Mouse (Mus musculus) forebrain, embryonic 15.5 days (tissue): ENCODE measurements around the gene Tmem242. TPM values are rescaled to one million over a fixed set of nuclear protein-coding genes. Genes with fewer than 3 reads are reported as not detected.

Experiments
- ATAC-seq: fragments of 200-750 bp; cut with Nextera tagmentation; replicated peaks from 2 replicates; pipeline ENCODE4 v1.8.0; 2017; ENCODE audit warnings: mild to moderate bottlenecking, moderate TSS enrichment, moderate library complexity
- H3K27ac ChIP-seq: fragments of 300-500 bp; sonication (generic); replicated peaks from 2 replicates; pipeline ENCODE4 v1.5.1; 2015; ENCODE audit warnings: mild to moderate bottlenecking, inconsistent platforms
- H3K27me3 ChIP-seq: fragments of 300-500 bp; sonication (generic); 2 replicates; pipeline ENCODE4 v1.6.1; 2015; ENCODE audit warnings: inconsistent platforms
- H3K36me3 ChIP-seq: fragments of 300-500 bp; sonication (generic); 2 replicates; pipeline ENCODE4 v1.6.1; 2015; ENCODE audit warnings: mild to moderate bottlenecking, inconsistent platforms
- H3K4me1 ChIP-seq: fragments of 300-500 bp; sonication (generic); 2 replicates; pipeline ENCODE4 v1.6.1; 2015; ENCODE audit warnings: inconsistent platforms
- H3K4me2 ChIP-seq: fragments of 300-500 bp; sonication (generic); replicated peaks from 2 replicates; pipeline ENCODE4 v1.6.1; 2015; ENCODE audit warnings: mild to moderate bottlenecking, inconsistent platforms
- H3K4me3 ChIP-seq: fragments of 300-500 bp; sonication (generic); 2 replicates; pipeline ENCODE4 v1.5.1; 2015; ENCODE audit warnings: mild to moderate bottlenecking, inconsistent platforms
- H3K9ac ChIP-seq: fragments of 300-500 bp; sonication (generic); replicated peaks from 2 replicates; pipeline ENCODE4 v1.6.1; 2015; ENCODE audit warnings: mild to moderate bottlenecking, inconsistent platforms
- H3K9me3 ChIP-seq: fragments of 300-500 bp; sonication (generic); 2 replicates; pipeline ENCODE4 v1.6.1; 2016; ENCODE audit warnings: inconsistent platforms
- WGBS: fragments of 180-500 bp; shearing (Covaris S2); methylation state at CpG from one replicate; pipeline ENCODE4 v1.1.7; 2015; ENCODE audit warnings: mixed read lengths; 5-methylcytosine and 5-hydroxymethylcytosine counted together
- polyA plus RNA-seq: library from polyadenylated mRNA; unstranded; fragments of >200 nt; fragmentation: Nextera tagmentation; extraction: Ambion mirVana; gene quantifications from 2 replicates; pipeline ENCODE4 v1.2.1, GENCODE M21; 2015

The Tmem242 gene
- polyA plus RNA-seq = 98.6 and 98.9 TPM in 2 replicates

DNA sequence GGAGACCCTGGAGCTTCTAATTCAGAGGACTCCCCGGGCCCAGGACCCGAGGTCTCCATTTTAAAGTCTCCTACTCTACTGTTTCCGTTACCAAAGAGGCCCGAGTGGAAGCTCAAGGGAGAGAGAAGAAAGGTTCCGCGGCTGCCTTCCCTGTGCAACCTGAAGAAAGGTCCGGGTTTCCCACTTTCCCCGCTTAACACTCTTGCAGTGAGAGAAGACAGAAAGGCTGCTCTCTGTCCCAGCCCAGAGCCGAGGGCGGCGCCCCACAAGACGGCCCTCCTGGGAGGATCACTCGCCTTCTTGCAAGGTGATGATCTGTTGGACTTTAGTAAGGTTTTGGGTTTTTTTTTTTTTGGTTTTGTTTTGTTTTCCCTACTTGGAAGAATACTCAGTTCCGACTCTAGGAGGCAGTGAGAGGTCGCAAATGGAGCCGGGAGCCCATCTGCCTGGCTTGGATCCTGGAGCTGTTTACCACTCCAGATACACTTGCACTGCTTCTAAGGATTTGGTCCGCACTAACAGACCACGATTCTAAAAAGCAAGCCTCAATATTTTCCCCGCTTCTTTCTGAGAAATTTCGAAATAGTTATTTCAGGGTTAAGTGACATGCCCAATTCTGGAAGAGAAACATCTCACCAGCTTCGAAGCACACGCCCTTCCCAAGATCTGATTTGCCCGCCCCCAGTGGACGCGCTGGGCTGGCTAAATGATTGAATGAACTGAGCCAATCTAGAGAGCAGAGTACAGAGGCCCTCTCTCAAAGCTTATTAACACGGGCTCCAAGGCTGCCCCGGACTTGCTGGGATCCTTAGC is at the start of gene Tmem242:
Tmem242 (minus strand) TSS at position 101 of the 813 bp plus-strand sequence.
- no peaks in the 10 kb centered on the region for H3K36me3 ChIP-seq
- H3K9ac ChIP-seq = peak within 1 kb of the TSS; percentile 71
- under 1% methylated on average over 27 of the region's 27 CpGs for WGBS
- peak within 1 kb of the TSS; percentile 69 for H3K4me3 ChIP-seq
- peak within 1 kb of the TSS; percentile 63 for H3K4me2 ChIP-seq
- ATAC-seq = peak; percentile 94
- peak within 1 kb of the TSS; percentile 66 for H3K27ac ChIP-seq
- H3K4me1 ChIP-seq = peaks cover 23% of the 10 kb centered on the region
- H3K9me3 ChIP-seq = no peaks in the 10 kb centered on the region
- H3K27me3 ChIP-seq = no peaks in the 10 kb centered on the region

DNA sequence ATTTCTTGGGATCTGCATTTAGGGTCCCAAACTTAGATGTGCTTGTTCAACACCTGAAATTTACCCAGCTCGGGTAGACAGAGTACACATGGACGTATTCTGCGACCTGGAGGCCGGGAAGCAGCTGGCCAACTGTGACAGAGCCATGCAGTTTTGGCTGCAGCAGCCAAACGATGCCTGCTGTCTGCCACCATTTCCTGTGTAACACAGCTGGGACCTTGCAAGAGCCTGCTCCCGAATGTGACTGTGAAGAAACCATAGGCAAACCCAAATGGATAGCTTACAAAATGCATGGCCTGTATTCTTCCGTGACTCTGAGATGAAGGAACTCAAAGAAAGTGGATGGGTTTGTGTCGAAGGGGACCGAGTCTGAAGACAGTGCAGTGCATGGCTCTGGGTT is 48.1 kb upstream of the Tmem242 start:
- no peaks in the 10 kb centered on the region for H3K27me3 ChIP-seq
- H3K4me3 ChIP-seq = no peak overlapping the region
- H3K36me3 ChIP-seq = no peaks in the 10 kb centered on the region
- no peaks in the 10 kb centered on the region for H3K9me3 ChIP-seq
- peaks cover 8% of the 10 kb centered on the region; the same call in 1 of the 2 replicates for H3K4me1 ChIP-seq
- no peak overlapping the region for H3K9ac ChIP-seq
- H3K27ac ChIP-seq = no peak overlapping the region
- no peak for ATAC-seq
- 77% methylated on average over 9 of the region's 9 CpGs for WGBS
- H3K4me2 ChIP-seq = no peak overlapping the region

DNA sequence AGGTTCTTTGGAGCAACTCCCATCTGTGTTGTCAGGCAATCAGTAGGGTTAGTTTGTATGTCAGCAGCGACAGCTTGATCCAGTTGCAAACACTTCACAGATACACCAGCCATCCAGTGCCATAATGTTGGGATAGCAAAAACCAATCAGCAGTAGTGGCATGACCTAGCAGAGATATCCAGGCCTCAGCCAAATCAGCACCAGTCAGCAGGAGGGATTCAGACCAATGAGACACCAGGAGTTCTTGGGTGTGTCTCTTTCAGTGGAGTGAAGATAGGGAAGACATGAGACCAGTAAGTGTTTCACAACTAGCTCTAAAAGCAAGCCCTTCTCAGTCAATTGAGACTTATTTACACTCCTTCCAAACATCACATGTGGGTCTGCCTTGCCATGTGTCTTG is 44.6 kb upstream of the Tmem242 start:
- Histone ChIP-seq H3K4me3 (no peak overlapping the region), H3K27ac (no peak overlapping the region), H3K9ac (no peak overlapping the region), H3K4me1 (no peaks in the 10 kb centered on the region), H3K27me3 (no peaks in the 10 kb centered on the region), H3K36me3 (no peaks in the 10 kb centered on the region), H3K4me2 (no peak overlapping the region), H3K9me3 (no peaks in the 10 kb centered on the region)
- no peak for ATAC-seq
- 93% methylated on average over 1 of the region's 1 CpGs for WGBS

DNA sequence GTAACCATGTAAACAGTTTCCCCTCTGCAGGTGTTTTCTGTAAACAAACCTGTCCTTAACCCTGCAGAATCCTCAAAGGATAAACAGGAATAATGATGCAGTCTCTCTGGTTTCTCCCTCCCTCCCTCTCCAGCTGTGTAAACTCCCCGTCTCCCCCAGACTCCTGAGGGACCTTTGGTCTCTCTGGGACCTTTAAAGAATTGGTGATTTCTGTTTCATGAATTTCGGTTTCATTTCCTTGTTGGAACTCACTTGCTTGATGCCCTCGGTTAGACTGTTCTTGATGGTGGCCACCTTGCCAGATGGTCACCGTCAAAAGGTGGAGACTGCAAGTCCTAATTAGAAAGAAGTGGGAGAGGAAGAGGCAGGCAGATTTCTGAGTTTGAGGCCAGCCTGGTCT is 43.4 kb upstream of the Tmem242 start:
- Histone ChIP-seq H3K36me3 (no peaks in the 10 kb centered on the region), H3K27me3 (no peaks in the 10 kb centered on the region), H3K27ac (no peak overlapping the region), H3K9ac (no peak overlapping the region), H3K4me2 (no peak overlapping the region), H3K9me3 (no peaks in the 10 kb centered on the region), H3K4me1 (no peaks in the 10 kb centered on the region), H3K4me3 (no peak overlapping the region)
- ATAC-seq = no peak
- WGBS = 83% methylated on average over 4 of the region's 4 CpGs

DNA sequence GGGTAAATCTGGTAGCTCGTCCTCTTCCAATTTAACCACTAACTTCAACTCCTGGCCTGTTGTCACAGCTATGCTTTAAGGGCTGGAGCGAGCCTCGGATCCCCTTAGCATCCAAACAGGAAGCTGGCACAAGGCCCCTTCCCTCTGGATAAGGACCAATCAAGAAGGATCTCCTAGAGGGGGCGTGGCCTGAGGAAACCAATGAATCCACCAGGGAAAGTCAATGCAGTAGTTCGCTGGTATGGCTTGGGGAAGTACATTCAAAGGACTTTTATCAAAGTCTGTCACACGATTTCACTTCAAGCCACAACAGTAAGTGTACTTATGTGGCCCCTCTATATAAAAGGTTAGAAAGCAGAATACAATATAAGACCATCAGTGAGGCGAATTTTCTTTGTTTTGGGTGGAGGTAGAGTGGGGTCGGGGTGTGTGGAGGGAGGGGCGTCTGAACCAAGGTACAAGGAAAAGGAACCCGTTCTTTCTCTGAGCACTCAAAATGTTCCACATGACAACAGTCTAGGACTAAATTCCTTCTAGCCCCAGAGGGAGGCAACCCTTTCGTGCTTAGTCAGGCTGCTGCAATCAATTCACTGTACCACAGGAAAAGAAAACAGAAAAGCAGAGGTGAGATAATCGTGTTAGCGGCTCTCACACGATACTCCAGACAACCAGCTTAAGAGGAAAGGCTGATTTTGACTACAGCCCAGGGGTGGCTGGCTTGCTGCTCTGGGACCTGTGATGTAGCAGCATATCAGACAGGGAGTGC is 36.1 kb upstream of the Tmem242 start:
- Histone ChIP-seq H3K27ac (no peak overlapping the region), H3K9me3 (no peaks in the 10 kb centered on the region), H3K4me2 (no peak overlapping the region), H3K4me3 (no peak overlapping the region), H3K9ac (no peak overlapping the region), H3K27me3 (no peaks in the 10 kb centered on the region), H3K36me3 (no peaks in the 10 kb centered on the region), H3K4me1 (no peaks in the 10 kb centered on the region)
- WGBS = 62% methylated on average over 14 of the region's 14 CpGs
- ATAC-seq = no peak

DNA sequence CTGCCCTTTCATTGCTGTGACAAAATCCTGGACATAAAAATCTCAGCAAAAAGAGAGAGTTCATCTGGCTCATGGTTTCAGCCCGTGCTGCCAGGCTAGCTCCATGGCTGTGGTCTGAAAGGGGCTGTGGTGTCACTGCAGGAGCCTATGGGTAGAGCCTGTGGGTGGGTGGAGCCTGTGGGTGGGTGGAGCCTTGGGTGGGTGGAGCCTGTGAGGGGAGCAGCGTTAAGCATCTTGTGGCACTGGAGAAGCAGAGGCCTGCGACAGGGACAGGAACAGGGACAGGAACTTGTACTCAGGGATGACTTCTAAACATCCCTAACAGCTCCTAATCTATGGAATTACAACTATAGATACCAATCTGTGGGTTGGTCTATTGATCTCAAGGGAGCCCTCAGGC is 32.2 kb upstream of the Tmem242 start:
- WGBS = 45% methylated on average over 3 of the region's 3 CpGs
- H3K27ac ChIP-seq = no peak overlapping the region
- no peak overlapping the region for H3K9ac ChIP-seq
- H3K4me3 ChIP-seq = no peak overlapping the region
- no peaks in the 10 kb centered on the region for H3K27me3 ChIP-seq
- no peaks in the 10 kb centered on the region for H3K36me3 ChIP-seq
- H3K4me2 ChIP-seq = no peak overlapping the region
- H3K9me3 ChIP-seq = no peaks in the 10 kb centered on the region
- H3K4me1 ChIP-seq = no peaks in the 10 kb centered on the region
- ATAC-seq = no peak

DNA sequence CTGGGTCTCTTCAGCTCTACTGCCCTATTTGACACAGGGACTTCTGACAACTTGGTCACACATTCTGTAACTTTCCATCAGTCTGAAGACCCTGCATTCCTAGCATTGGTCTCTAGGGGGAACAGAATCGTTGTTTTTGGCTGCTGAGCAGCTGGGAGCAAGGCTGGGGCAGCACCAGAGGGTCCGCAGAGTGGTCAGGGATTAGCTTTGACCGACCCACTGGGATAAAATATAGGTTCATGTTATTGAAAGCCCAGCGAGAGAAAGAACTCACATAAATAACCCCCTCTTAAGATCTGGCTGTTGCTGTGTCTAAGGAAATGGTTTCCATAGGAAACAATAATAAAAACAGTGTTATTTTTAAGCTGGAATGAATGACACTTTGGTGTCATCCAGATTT is 27.1 kb upstream of the Tmem242 start:
- Histone ChIP-seq H3K27me3 (no peaks in the 10 kb centered on the region), H3K4me1 (no peaks in the 10 kb centered on the region), H3K4me3 (no peak overlapping the region), H3K9ac (no peak overlapping the region), H3K4me2 (no peak overlapping the region), H3K9me3 (no peaks in the 10 kb centered on the region), H3K27ac (no peak overlapping the region), H3K36me3 (no peaks in the 10 kb centered on the region)
- no peak for ATAC-seq
- 51% methylated on average over 4 of the region's 4 CpGs for WGBS

DNA sequence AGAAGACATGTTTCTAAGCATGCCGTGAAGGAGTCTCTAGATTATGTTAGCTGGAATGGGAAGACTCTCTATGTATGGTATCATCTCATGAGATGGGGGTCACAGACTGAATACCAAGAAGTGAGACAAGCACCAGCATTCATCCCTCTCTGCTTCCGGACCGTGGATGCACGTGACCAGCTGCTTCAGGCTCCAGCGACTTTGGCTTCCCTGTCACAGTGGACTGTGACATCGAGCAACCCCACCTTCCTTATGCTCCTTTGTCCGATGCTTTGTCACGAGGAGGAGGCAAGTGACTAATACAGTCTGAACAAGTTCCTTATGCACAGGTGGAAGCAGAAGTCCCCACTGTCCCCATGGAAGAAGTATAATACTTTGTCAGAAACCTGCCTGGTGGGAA is 26.7 kb upstream of the Tmem242 start:
- no peaks in the 10 kb centered on the region for H3K4me1 ChIP-seq
- no peaks in the 10 kb centered on the region for H3K27me3 ChIP-seq
- no peak for ATAC-seq
- H3K27ac ChIP-seq = no peak overlapping the region
- H3K9ac ChIP-seq = no peak overlapping the region
- H3K9me3 ChIP-seq = no peaks in the 10 kb centered on the region
- H3K36me3 ChIP-seq = no peaks in the 10 kb centered on the region
- H3K4me2 ChIP-seq = no peak overlapping the region
- WGBS = 84% methylated on average over 8 of the region's 8 CpGs
- H3K4me3 ChIP-seq = no peak overlapping the region

DNA sequence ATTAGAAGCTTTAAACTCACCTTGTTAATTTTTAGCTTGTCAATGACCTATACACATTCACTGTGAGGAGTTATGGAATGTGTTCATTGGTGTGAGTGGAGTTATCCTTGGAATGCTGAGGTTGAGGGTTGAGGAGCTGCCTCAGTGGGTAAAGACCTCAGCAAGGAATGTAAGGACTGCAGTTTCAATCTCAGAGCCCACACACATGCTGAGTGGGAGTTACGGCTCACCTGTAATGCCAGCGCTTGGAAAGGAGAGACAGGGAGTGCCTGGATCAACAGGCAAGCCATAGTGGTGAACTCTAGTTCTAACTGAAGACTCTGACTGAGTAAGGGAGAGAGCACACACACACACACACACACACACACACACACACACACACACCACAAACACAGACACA is 23.9 kb upstream of the Tmem242 start:
- H3K4me2 ChIP-seq = no peak overlapping the region
- WGBS = 88% methylated on average over 2 of the region's 2 CpGs
- H3K9me3 ChIP-seq = no peaks in the 10 kb centered on the region
- H3K4me3 ChIP-seq = no peak overlapping the region
- no peaks in the 10 kb centered on the region for H3K4me1 ChIP-seq
- H3K9ac ChIP-seq = no peak overlapping the region
- no peaks in the 10 kb centered on the region for H3K36me3 ChIP-seq
- H3K27ac ChIP-seq = no peak overlapping the region
- ATAC-seq = no peak
- no peaks in the 10 kb centered on the region for H3K27me3 ChIP-seq

DNA sequence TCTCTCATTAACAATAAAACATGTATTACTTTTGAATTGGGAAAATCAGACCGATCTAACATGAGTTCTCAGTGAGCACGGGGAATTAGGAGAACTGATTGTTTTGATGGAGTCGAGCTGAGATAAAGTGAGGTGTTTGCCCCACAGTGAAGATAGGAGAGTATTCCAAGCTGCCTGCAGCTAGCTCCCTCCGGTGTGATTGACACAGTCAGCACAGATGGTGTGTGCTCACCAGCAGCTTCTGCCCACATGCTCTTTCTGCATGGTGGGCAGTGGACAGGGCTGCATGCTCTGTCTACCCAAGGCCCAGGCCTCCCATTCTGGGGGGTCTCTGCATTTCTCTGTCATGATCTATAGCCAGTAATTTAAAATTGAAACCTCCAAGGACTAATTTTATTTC is 13.6 kb upstream of the Tmem242 start:
- Histone ChIP-seq H3K9me3 (no peaks in the 10 kb centered on the region), H3K36me3 (no peaks in the 10 kb centered on the region), H3K9ac (no peak overlapping the region), H3K4me3 (no peak overlapping the region), H3K4me1 (no peaks in the 10 kb centered on the region), H3K27ac (no peak overlapping the region), H3K4me2 (no peak overlapping the region), H3K27me3 (no peaks in the 10 kb centered on the region)
- 77% methylated on average over 4 of the region's 4 CpGs for WGBS
- no peak for ATAC-seq

DNA sequence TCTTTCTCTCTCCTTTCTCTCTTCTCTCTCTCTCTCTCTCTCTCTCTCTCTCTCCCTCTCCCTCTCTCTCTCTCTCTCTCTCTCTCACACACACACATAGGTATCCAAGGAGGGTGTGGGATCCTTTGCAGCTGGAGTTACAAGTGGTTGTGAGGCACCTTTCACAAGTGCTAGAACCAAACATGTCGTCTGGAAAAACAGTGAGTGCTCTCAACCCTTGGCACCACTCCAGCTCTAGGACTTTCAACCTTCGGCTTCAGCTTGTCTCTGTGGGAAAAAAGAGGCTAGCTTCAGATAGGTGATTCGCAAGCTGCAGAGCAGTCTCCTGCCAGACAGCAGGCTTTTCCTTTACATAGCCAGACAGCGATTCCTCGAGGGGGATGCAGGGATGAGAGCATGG is 3.7 kb upstream of the Tmem242 start:
- H3K36me3 ChIP-seq = no peaks in the 10 kb centered on the region
- no peak overlapping the region for H3K9ac ChIP-seq
- no peak overlapping the region for H3K27ac ChIP-seq
- no peak overlapping the region for H3K4me3 ChIP-seq
- 47% methylated on average over 5 of the region's 5 CpGs for WGBS
- no peaks in the 10 kb centered on the region for H3K27me3 ChIP-seq
- no peak for ATAC-seq
- H3K4me2 ChIP-seq = no peak overlapping the region
- peaks cover 15% of the 10 kb centered on the region for H3K4me1 ChIP-seq
- H3K9me3 ChIP-seq = no peaks in the 10 kb centered on the region

DNA sequence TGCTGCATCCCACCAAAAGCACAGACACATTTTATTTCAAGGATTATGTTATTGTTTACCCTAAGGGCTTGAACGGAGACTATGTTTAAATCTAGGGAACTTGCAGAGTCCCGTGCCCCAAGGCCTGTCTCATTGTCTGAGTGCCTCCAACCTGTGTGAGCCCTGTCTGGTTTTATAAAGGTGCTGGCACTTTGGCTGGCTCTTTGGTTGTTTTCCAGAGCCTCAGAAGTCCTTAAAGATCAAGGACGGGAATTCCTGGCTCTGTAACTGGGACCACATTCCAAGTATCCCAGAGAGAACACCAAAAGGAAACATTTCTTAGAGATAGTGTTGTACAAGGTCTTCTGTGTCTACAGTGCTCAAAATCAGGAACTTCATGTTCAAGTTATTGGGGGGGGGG is 3.2 kb upstream of the Tmem242 start:
- 64% methylated on average over 3 of the region's 3 CpGs for WGBS
- H3K4me3 ChIP-seq = no peak overlapping the region
- H3K36me3 ChIP-seq = no peaks in the 10 kb centered on the region
- no peaks in the 10 kb centered on the region for H3K9me3 ChIP-seq
- H3K4me1 ChIP-seq = peaks cover 18% of the 10 kb centered on the region
- no peak overlapping the region for H3K9ac ChIP-seq
- ATAC-seq = no peak
- H3K27ac ChIP-seq = no peak overlapping the region
- H3K4me2 ChIP-seq = no peak overlapping the region
- no peaks in the 10 kb centered on the region for H3K27me3 ChIP-seq
